Mouse (Mus musculus): ENCODE data around the gene Mettl14.

Mettl14 gene

GRCm38 (mm10) chr3:123320341-123320740 is 65.6 kb downstream of the Mettl14 start:
- DNase-seq (ENCODE audit: low spot score in 2 of 2): no peak
